Mouse (Mus musculus) stomach, postnatal 0 days (tissue): ENCODE data around the gene Gm45837. TPM values are rescaled to one million over a fixed set of nuclear protein-coding genes. Genes with fewer than 3 reads are reported as not detected.

Experiments used
- ATAC-seq: fragments of 200-750 bp; cut with Nextera tagmentation; 2 replicates; pipeline ENCODE4 v1.8.0; 2017; ENCODE audit not compliant: low FRiP score, low TSS enrichment
- DNase-seq: peaks from one replicate; pipeline ENCODE4 v3.0.0-alpha.2; 2016; ENCODE audit warnings: low spot score
- H3K27ac ChIP-seq: fragments of 300-500 bp; sonication (generic); replicated peaks from 2 replicates; pipeline ENCODE4 v1.5.1; 2014; ENCODE audit warnings: mild to moderate bottlenecking, control low read depth
- H3K27me3 ChIP-seq: fragments of 300-500 bp; sonication (generic); 2 replicates; pipeline ENCODE4 v1.6.1; 2014; ENCODE audit warnings: low read length; ENCODE audit not compliant: control insufficient read depth, insufficient read depth
- H3K36me3 ChIP-seq: fragments of 300-500 bp; sonication (generic); 2 replicates; pipeline ENCODE4 v1.6.1; 2014; ENCODE audit warnings: low read length, mixed read lengths; ENCODE audit not compliant: control insufficient read depth, insufficient read depth
- H3K4me1 ChIP-seq: fragments of 300-500 bp; sonication (generic); replicated peaks from 2 replicates; pipeline ENCODE4 v1.6.1; 2014; ENCODE audit warnings: antibody characterized with exemption; ENCODE audit not compliant: control insufficient read depth, insufficient read depth
- H3K4me2 ChIP-seq: fragments of 300-500 bp; sonication (generic); replicated peaks from 2 replicates; pipeline ENCODE4 v1.6.1; 2014; ENCODE audit warnings: low read depth, mild to moderate bottlenecking, control low read depth, moderate library complexity
- H3K4me3 ChIP-seq: fragments of 300-500 bp; sonication (generic); 2 replicates; pipeline ENCODE4 v1.5.1; 2014; ENCODE audit warnings: low read depth, low read length, control low read depth
- H3K9ac ChIP-seq: fragments of 300-500 bp; sonication (generic); 2 replicates; pipeline ENCODE4 v1.6.1; 2014; ENCODE audit warnings: mild to moderate bottlenecking, low read length, control low read depth, mixed read lengths
- H3K9me3 ChIP-seq: fragments of 300-500 bp; sonication (generic); 2 replicates; pipeline ENCODE4 v1.6.1; 2016; ENCODE audit warnings: low read length; ENCODE audit not compliant: control insufficient read depth
- CTCF ChIP-seq: IDR thresholded peaks from 2 replicates; pipeline ENCODE4 v1.5.1; 2016; ENCODE audit warnings: antibody characterized with exemption, low read depth, mild to moderate bottlenecking, moderate library complexity
- EP300 ChIP-seq: optimal IDR thresholded peaks from 2 replicates; pipeline ENCODE3; 2016; ENCODE audit warnings: antibody characterized with exemption
- WGBS: fragments of 180-500 bp; shearing (Covaris S2); extraction: QIAGEN DNeasy Blood & Tissue Kit; methylation state at CpG from one replicate; pipeline ENCODE4 v1.1.7; 2014; 5-methylcytosine and 5-hydroxymethylcytosine counted together
- polyA plus RNA-seq: library from polyadenylated mRNA; unstranded; fragments of >200 nt; fragmentation: Nextera tagmentation; extraction: Ambion mirVana; gene quantifications from 2 replicates; pipeline ENCODE4 v1.2.1, GENCODE M21; 2015

Gene Gm45837
- polyA plus RNA-seq, 1 experiment from 2014 or later: 0.24 TPM

GRCm38 (mm10) chr7:101393015-101393414, 17.7 kb upstream of the Gm45837 start:
- Histone ChIP-seq H3K27ac (peak overlapping the region; percentile 91), H3K9me3 (no peaks in the 10 kb centered on the region), H3K4me3 (no peak overlapping the region), H3K9ac (peak overlapping the region; percentile 18; the same call in 1 of the 2 replicates), H3K4me1 (no peaks in the 10 kb centered on the region), H3K27me3 (no peaks in the 10 kb centered on the region), H3K36me3 (peaks cover 18% of the 10 kb centered on the region), H3K4me2 (no peak overlapping the region)
- no peak for ATAC-seq
- WGBS: 55% methylated on average over 4 of the region's 4 CpGs
- no peak for DNase-seq
- TF ChIP-seq EP300 (no peak), CTCF (no peak)

GRCm38 (mm10) chr7:101393694-101394504, 16.8 kb upstream of the Gm45837 start:
- no peaks in the 10 kb centered on the region for H3K9me3 ChIP-seq
- DNase-seq (peak; percentile 63), ATAC-seq (peak; percentile 86)
- H3K36me3 ChIP-seq: peaks cover 25% of the 10 kb centered on the region
- TF ChIP-seq CTCF (peak; percentile 33), EP300 (no peak)
- peak overlapping the region; percentile 91 for H3K27ac ChIP-seq
- H3K9ac ChIP-seq: peak overlapping the region; percentile 55
- H3K4me3 ChIP-seq: peak overlapping the region; percentile 33
- H3K4me2 ChIP-seq: peak overlapping the region; percentile 59
- H3K27me3 ChIP-seq: no peaks in the 10 kb centered on the region
- 17% methylated on average over 8 of the region's 8 CpGs for WGBS
- no peaks in the 10 kb centered on the region for H3K4me1 ChIP-seq

- H3K4me3 ChIP-seq: peak overlapping the region; percentile 33
- no peak for ATAC-seq
- TF ChIP-seq CTCF (no peak), EP300 (no peak)
- H3K9ac ChIP-seq: peak overlapping the region; percentile 55
- no peaks in the 10 kb centered on the region for H3K27me3 ChIP-seq
- peak overlapping the region; percentile 59 for H3K4me2 ChIP-seq
- H3K36me3 ChIP-seq: peaks cover 29% of the 10 kb centered on the region
- no peaks in the 10 kb centered on the region for H3K4me1 ChIP-seq
- peak overlapping the region; percentile 91 for H3K27ac ChIP-seq
- WGBS: 52% methylated on average over 3 of the region's 3 CpGs
- DNase-seq: no peak
- no peaks in the 10 kb centered on the region for H3K9me3 ChIP-seq
Measured at GRCm38 (mm10) chr7:101394569-101394968, 16.1 kb upstream of the Gm45837 start.

GRCm38 (mm10) chr7:101395471-101395870, 15.2 kb upstream of the Gm45837 start:
- Histone ChIP-seq H3K9ac (peak overlapping the region; percentile 55), H3K4me2 (peak overlapping the region; percentile 59), H3K27ac (peak overlapping the region; percentile 91), H3K4me3 (peak overlapping the region; percentile 33), H3K9me3 (no peaks in the 10 kb centered on the region), H3K36me3 (peaks cover 31% of the 10 kb centered on the region), H3K27me3 (no peaks in the 10 kb centered on the region), H3K4me1 (no peaks in the 10 kb centered on the region)
- DNase-seq: no peak
- TF ChIP-seq CTCF: no peak
- no peak for TF ChIP-seq EP300
- WGBS: 46% methylated on average over 2 of the region's 2 CpGs
- ATAC-seq: peak; percentile 16; the same call in 1 of the 2 replicates

- Histone ChIP-seq H3K9ac (no peak overlapping the region), H3K4me1 (no peaks in the 10 kb centered on the region), H3K27ac (no peak overlapping the region), H3K4me3 (no peak overlapping the region), H3K36me3 (peaks cover 42% of the 10 kb centered on the region), H3K4me2 (no peak overlapping the region), H3K9me3 (no peaks in the 10 kb centered on the region), H3K27me3 (no peaks in the 10 kb centered on the region)
- no peak for ATAC-seq
- WGBS: 80% methylated on average over 4 of the region's 4 CpGs
- no peak for DNase-seq
- TF ChIP-seq EP300: no peak
- no peak for TF ChIP-seq CTCF
Measured at GRCm38 (mm10) chr7:101397175-101397574, 13.5 kb upstream of the Gm45837 start.

GRCm38 (mm10) chr7:101401510-101401909, 9.2 kb upstream of the Gm45837 start:
- 89% methylated on average over 7 of the region's 7 CpGs for WGBS
- H3K4me1 ChIP-seq: no peaks in the 10 kb centered on the region
- H3K27me3 ChIP-seq: no peaks in the 10 kb centered on the region
- no peak overlapping the region for H3K27ac ChIP-seq
- H3K4me3 ChIP-seq: no peak overlapping the region
- no peak overlapping the region for H3K4me2 ChIP-seq
- H3K9ac ChIP-seq: no peak overlapping the region
- ATAC-seq: no peak
- H3K36me3 ChIP-seq: peaks cover 51% of the 10 kb centered on the region
- H3K9me3 ChIP-seq: no peaks in the 10 kb centered on the region
- TF ChIP-seq EP300: no peak
- no peak for TF ChIP-seq CTCF
- DNase-seq: no peak
